11 mouse cellular contexts compared by ENCODE assay signal in genomic region chr17:34913930-34914665, GRCm38 (mm10). TPM values are rescaled to one million over a fixed set of nuclear protein-coding genes. Genes with fewer than 3 reads are reported as not detected.
DNase-seq lines count a peak whose midpoint lies in the region; ATAC-seq and TF ChIP-seq lines count a peak whose summit lies in the region.
"Had no signal": no experiment of that assay in that cellular context is flagged by ENCODE, and none has a peak within 500 bp of the region (broad histone marks: within the 10 kb centered on the region; RNA-seq: fewer than 3 reads in every experiment).

Gene Slc44a4 (plus strand): TSS chr17:34914466.

- no peak for TF ChIP-seq CTCF in ES-Bruce4 (IDR thresholded peaks at IDR 0.05; ENCODE audit: low read depth, low read length)
- TF ChIP-seq CTCF in kidney, adult 2 months (conservative IDR thresholded peaks at IDR 0.05; ENCODE audit: insufficient read depth, insufficient read length, low read depth, low read length) = no peak

- H3K4me3 ChIP-seq in heart, embryonic 14.5 days (ENCODE audit: control insufficient read depth in 1 of 2, insufficient read depth in 1 of 2, low read depth in 1 of 2, low read length in 2 of 2) = no peak within 1 kb of the TSS
- H3K4me3 ChIP-seq in ES-Bruce4 (ENCODE audit: low read depth, low read length) = peak within 1 kb of the TSS; percentile 26
- H3K4me3 ChIP-seq in kidney, adult 2 months (ENCODE audit: insufficient read depth, low read depth, low read length) = peak within 1 kb of the TSS; percentile 60
- no peak within 1 kb of the TSS for H3K4me3 ChIP-seq in liver, embryonic 13.5 days (replicated peaks)
- H3K4me3 ChIP-seq: embryonic facial prominence, embryonic 15.5 days had no signal

- H3K4me2 ChIP-seq in heart, embryonic 14.5 days (ENCODE audit: low read length) = peak within 1 kb of the TSS; percentile 35; the same call in 1 of the 2 replicates
- 0 out of 2 replicates have a peak within 1 kb of the TSS, but pooled peaks have one; percentile 14 for H3K4me2 ChIP-seq in liver, embryonic 13.5 days
- H3K4me2 ChIP-seq: embryonic facial prominence, embryonic 15.5 days had no signal

- 0 out of 2 replicates have a peak within 1 kb of the TSS, but pooled peaks have one; percentile 34 for H3K9ac ChIP-seq in heart, embryonic 14.5 days (ENCODE audit: low read length)
- H3K9ac ChIP-seq in ES-Bruce4 (ENCODE audit: low read depth, poor library complexity, severe bottlenecking) = peak within 1 kb of the TSS; percentile 22; the same call in 1 of the 2 replicates
- no peak within 1 kb of the TSS for H3K9ac ChIP-seq in liver, embryonic 13.5 days
- H3K9ac ChIP-seq: embryonic facial prominence, embryonic 15.5 days had no signal

- no peak within 1 kb of the TSS for H3K27ac ChIP-seq in heart, embryonic 14.5 days (replicated peaks in 1 of 2; ENCODE audit: control insufficient read depth in 1 of 2, insufficient read depth in 1 of 2, low read depth in 2 of 2, low read length in 2 of 2)
- H3K27ac ChIP-seq in ES-Bruce4 (ENCODE audit: insufficient read depth, low read length) = no peak within 1 kb of the TSS
- peak within 1 kb of the TSS; percentile 82 for H3K27ac ChIP-seq in kidney, adult 2 months (ENCODE audit: insufficient read depth, low read depth, low read length)
- peak within 1 kb of the TSS; percentile 1 for H3K27ac ChIP-seq in liver, embryonic 13.5 days
- H3K27ac ChIP-seq: embryonic facial prominence, embryonic 15.5 days had no signal

- DNase-seq in heart, postnatal 14 days = no peak
- peak; percentile 70 for DNase-seq in kidney, adult 2 months
- DNase-seq in liver, embryonic 13.5 days = no peak
- DNase-seq in adrenal gland, postnatal 10 days = no peak
- DNase-seq in frontal cortex, adult 2 months (ENCODE audit: extremely low spot score in 1 of 2, low spot score in 1 of 2) = no peak
- DNase-seq in cerebellum, adult 9-11 months = no peak
- DNase-seq: left cerebral cortex, postnatal 4 days; thymus, adult 2 months had no signal

- intact Hi-C loops in heart, postnatal 14 days (cut with DNase I) = loop anchor here (5.0 kb wide), 1 partner anchor 68 kb away; the partner anchor contains the start of gene Lsm2

- peaks cover 50% of the 10 kb centered on the region for H3K36me3 ChIP-seq in heart, embryonic 14.5 days (ENCODE audit: control insufficient read depth, insufficient read depth, low read length)
- H3K36me3 ChIP-seq in ES-Bruce4 (ENCODE audit: control insufficient read depth, insufficient read depth, low read length, poor library complexity, severe bottlenecking) = peaks cover 11% of the 10 kb centered on the region; the same call in 1 of the 2 replicates
- H3K36me3 ChIP-seq in kidney, adult 2 months (ENCODE audit: control insufficient read depth, insufficient read depth, low read length) = no peaks in the 10 kb centered on the region; the same call in 1 of the 2 replicates
- peaks cover 49% of the 10 kb centered on the region for H3K36me3 ChIP-seq in liver, embryonic 13.5 days

- WGBS in heart, embryonic 14.5 days = 38% methylated on average over 18 of the region's 18 CpGs
- WGBS in kidney, adult 2 months = 35% methylated on average over 18 of the region's 18 CpGs
- 41% methylated on average over 18 of the region's 18 CpGs for WGBS in liver, embryonic 13.5 days (ENCODE audit: insufficient replicate concordance)

- no peaks in the 10 kb centered on the region for H3K9me3 ChIP-seq in heart, embryonic 14.5 days (ENCODE audit: control insufficient read depth, low read length)
- no peaks in the 10 kb centered on the region for H3K9me3 ChIP-seq in ES-Bruce4 (replicated peaks; ENCODE audit: control insufficient read depth, insufficient read depth, low read length, poor library complexity, severe bottlenecking)
- no peaks in the 10 kb centered on the region for H3K9me3 ChIP-seq in liver, embryonic 13.5 days (replicated peaks)
- H3K9me3 ChIP-seq: embryonic facial prominence, embryonic 15.5 days had no signal

- no peak for TF ChIP-seq EP300 in ES-Bruce4 (IDR thresholded peaks at IDR 0.05; ENCODE audit: insufficient read depth, low read depth, low read length)

- no peak for TF ChIP-seq POLR2A in ES-Bruce4 (IDR thresholded peaks at IDR 0.05; ENCODE audit: insufficient read depth, low read length)
- no peak for TF ChIP-seq POLR2A in kidney, adult 2 months (IDR thresholded peaks at IDR 0.05; ENCODE audit: low read depth, low read length)

- no peaks in the 10 kb centered on the region for H3K27me3 ChIP-seq in heart, embryonic 14.5 days (ENCODE audit: control insufficient read depth, insufficient read depth, low read length)
- H3K27me3 ChIP-seq in ES-Bruce4 (ENCODE audit: control insufficient read depth, insufficient read depth, low read length, poor library complexity, severe bottlenecking) = no peaks in the 10 kb centered on the region
- no peaks in the 10 kb centered on the region for H3K27me3 ChIP-seq in kidney, adult 2 months (replicated peaks; ENCODE audit: control insufficient read depth, insufficient read depth, low read length)
- no peaks in the 10 kb centered on the region for H3K27me3 ChIP-seq in liver, embryonic 13.5 days
- H3K27me3 ChIP-seq: embryonic facial prominence, embryonic 15.5 days had no signal

- ATAC-seq in heart, embryonic 14.5 days (ENCODE audit: insufficient number of reproducible peaks, insufficient read depth, low FRiP score, low read depth) = no peak
- no peak for ATAC-seq in liver, embryonic 13.5 days (ENCODE audit: low read depth)

- H3K4me1 ChIP-seq in heart, embryonic 14.5 days (ENCODE audit: control insufficient read depth in 2 of 2, insufficient read depth in 2 of 2, low read length in 2 of 2) = peaks cover 3 to 4% of the 10 kb centered on the region in 2 experiments; a peak in 1 of 4 replicates
- H3K4me1 ChIP-seq in ES-Bruce4 (ENCODE audit: control insufficient read depth, insufficient read depth, low read length) = peaks cover 2% of the 10 kb centered on the region
- H3K4me1 ChIP-seq in kidney, adult 2 months (ENCODE audit: control insufficient read depth, insufficient read depth, low read length) = peaks cover 4% of the 10 kb centered on the region; the same call in 1 of the 2 replicates
- peaks cover 49% of the 10 kb centered on the region for H3K4me1 ChIP-seq in liver, embryonic 13.5 days (replicated peaks)

RNA-seq across cellular contexts. Expression of gene Slc44a4, which starts in this region (rescaled TPM):
- not detected in 2 replicates for polyA plus RNA-seq in heart, embryonic 14.5 days (2014; fragmentation: Nextera tagmentation; extraction: Ambion mirVana)
- under 1 TPM in 1 of 2 experiments, not detected in 1; 0.17 TPM for total RNA-seq in heart, postnatal 14 days (2021)
- polyA plus RNA-seq in ES-Bruce4 (2011; ENCODE audit: insufficient read depth, insufficient read length, low read depth, missing spikeins) = 5.3 and 5.8 TPM in 2 replicates
- 73.5 and 88.1 TPM in 2 replicates for polyA plus RNA-seq in kidney, adult 2 months (2012; rRNA removed)
- 1.5 TPM in 2 replicates for polyA plus RNA-seq in liver, embryonic 13.5 days (2015; fragmentation: Nextera tagmentation; extraction: Ambion mirVana)
- total RNA-seq in adrenal gland, postnatal 10 days (2021) = 1 to 10 TPM in 1 of 2 experiments, under 1 TPM in 1; 1.00 to 1.2 TPM
- 0.27 and 0.38 TPM in 2 replicates for polyA plus RNA-seq in frontal cortex, adult 2 months (2012; rRNA removed)

Comparison
In these comparisons a context has a peak if more than half of its experiments do, and no peak if none do; other contexts are left out.
1. RNA of gene Slc44a4 (polyA plus RNA-seq): 73.5 to 88.1 TPM in kidney, adult 2 months; 5.3 to 5.8 TPM in ES-Bruce4, 1.5 TPM in liver, embryonic 13.5 days, 0.27 to 0.38 TPM in frontal cortex, adult 2 months and not detected in heart, embryonic 14.5 days; every median in the first group is over 10 times any median in the second.
2. H3K27ac ChIP-seq: peak in kidney, adult 2 months (single experiment) and liver, embryonic 13.5 days (single experiment); none in heart, embryonic 14.5 days (0 of 2) and ES-Bruce4 (single experiment).
3. H3K4me3 ChIP-seq: peak in ES-Bruce4 (single experiment) and kidney, adult 2 months (single experiment); none in heart, embryonic 14.5 days (0 of 2) and liver, embryonic 13.5 days (single experiment).